Mouse (Mus musculus) liver, embryonic 16.5 days (tissue): ENCODE results near the gene Gm49416. TPM values are rescaled to one million over a fixed set of nuclear protein-coding genes. Genes with fewer than 3 reads are reported as not detected.

Source experiments
- ATAC-seq: fragments of 200-750 bp; cut with Nextera tagmentation; 2 replicates; pipeline ENCODE4 v1.8.0; 2017; ENCODE audit warnings: low read depth, mild to moderate bottlenecking, moderate number of reproducible peaks, moderate library complexity
- H3K27ac ChIP-seq: fragments of 300-500 bp; sonication (generic); 2 replicates; pipeline ENCODE4 v1.5.1; 2014; ENCODE audit warnings: mild to moderate bottlenecking, low read length
- H3K27me3 ChIP-seq: fragments of 300-500 bp; sonication (generic); 2 replicates; pipeline ENCODE4 v1.6.1; 2014; ENCODE audit warnings: low read depth, low read length, mixed read lengths; ENCODE audit not compliant: control insufficient read depth, insufficient read depth
- H3K36me3 ChIP-seq: fragments of 300-500 bp; sonication (generic); 2 replicates; pipeline ENCODE4 v1.6.1; 2014; ENCODE audit warnings: mild to moderate bottlenecking; ENCODE audit not compliant: control insufficient read depth, insufficient read depth
- H3K4me1 ChIP-seq: fragments of 300-500 bp; sonication (generic); 2 replicates; pipeline ENCODE4 v1.6.1; 2014; ENCODE audit warnings: low read depth, low read length, mixed read lengths; ENCODE audit not compliant: control insufficient read depth
- H3K4me2 ChIP-seq: fragments of 300-500 bp; sonication (generic); 2 replicates; pipeline ENCODE4 v1.6.1; 2014; ENCODE audit warnings: low read depth, low read length, mixed read lengths
- H3K4me3 ChIP-seq: fragments of 300-500 bp; sonication (generic); 2 replicates; pipeline ENCODE4 v1.5.1; 2014; ENCODE audit warnings: low read depth, mild to moderate bottlenecking, low read length
- H3K9ac ChIP-seq: fragments of 300-500 bp; sonication (generic); 2 replicates; pipeline ENCODE4 v1.6.1; 2014; ENCODE audit warnings: low read depth, low read length
- H3K9me3 ChIP-seq: fragments of 300-500 bp; sonication (generic); replicated peaks from 2 replicates; pipeline ENCODE4 v1.6.1; 2016; ENCODE audit warnings: low read length; ENCODE audit not compliant: control insufficient read depth
- WGBS: fragments of 180-500 bp; shearing (Covaris S2); extraction: QIAGEN DNeasy Blood & Tissue Kit; methylation state at CpG from one replicate; pipeline ENCODE4 v1.1.7; 2014; ENCODE audit not compliant: insufficient replicate concordance; 5-methylcytosine and 5-hydroxymethylcytosine counted together
- polyA plus RNA-seq: library from polyadenylated mRNA; unstranded; fragments of >200 nt; fragmentation: Nextera tagmentation; extraction: Ambion mirVana; gene quantifications from 2 replicates; pipeline ENCODE4 v1.2.1, GENCODE M21; 2015

Gm49416 gene
- polyA plus RNA-seq, 1 experiment from 2014 or later, result not detected

DNA sequence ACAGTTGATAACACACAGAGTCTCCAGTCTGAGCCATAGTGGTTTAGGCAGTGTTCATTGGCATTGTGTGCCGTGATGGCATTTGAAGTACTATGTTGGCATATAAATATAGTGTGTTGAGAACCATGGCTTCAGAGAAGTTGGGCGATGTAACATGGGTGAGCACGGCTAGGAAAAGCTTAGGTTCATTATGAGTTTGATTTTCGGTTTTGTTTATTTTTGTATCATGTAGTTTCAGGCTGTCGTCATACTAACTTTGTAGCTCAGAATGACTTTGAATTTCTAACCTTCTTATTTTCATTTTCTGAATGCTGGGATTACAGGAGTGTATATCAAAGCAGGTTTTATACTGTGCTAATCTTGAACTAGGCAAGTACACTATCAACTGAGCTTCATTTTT, 14.7 kb downstream of the Gm49416 start:
- peaks cover 43% of the 10 kb centered on the region for H3K36me3 ChIP-seq
- WGBS, result 83% methylated on average over 5 of the region's 5 CpGs
- no peak overlapping the region for H3K27ac ChIP-seq
- no peaks in the 10 kb centered on the region for H3K27me3 ChIP-seq
- H3K4me2 ChIP-seq, result no peak overlapping the region
- no peak for ATAC-seq
- no peak overlapping the region for H3K9ac ChIP-seq
- H3K4me1 ChIP-seq, result peaks cover 9% of the 10 kb centered on the region
- H3K9me3 ChIP-seq, result no peaks in the 10 kb centered on the region
- no peak overlapping the region for H3K4me3 ChIP-seq

- no peaks in the 10 kb centered on the region for H3K9me3 ChIP-seq
- no peak for ATAC-seq
- 81% methylated on average over 6 of the region's 6 CpGs for WGBS
- no peaks in the 10 kb centered on the region for H3K4me1 ChIP-seq
- H3K4me2 ChIP-seq, result no peak overlapping the region
- H3K9ac ChIP-seq, result no peak overlapping the region
- H3K27me3 ChIP-seq, result no peaks in the 10 kb centered on the region
- H3K27ac ChIP-seq, result no peak overlapping the region
- H3K4me3 ChIP-seq, result no peak overlapping the region
- H3K36me3 ChIP-seq, result peaks cover 82% of the 10 kb centered on the region
Measured at GRCm38 (mm10) chr19:8908531-8908930, 19.8 kb downstream of the Gm49416 start.

DNA sequence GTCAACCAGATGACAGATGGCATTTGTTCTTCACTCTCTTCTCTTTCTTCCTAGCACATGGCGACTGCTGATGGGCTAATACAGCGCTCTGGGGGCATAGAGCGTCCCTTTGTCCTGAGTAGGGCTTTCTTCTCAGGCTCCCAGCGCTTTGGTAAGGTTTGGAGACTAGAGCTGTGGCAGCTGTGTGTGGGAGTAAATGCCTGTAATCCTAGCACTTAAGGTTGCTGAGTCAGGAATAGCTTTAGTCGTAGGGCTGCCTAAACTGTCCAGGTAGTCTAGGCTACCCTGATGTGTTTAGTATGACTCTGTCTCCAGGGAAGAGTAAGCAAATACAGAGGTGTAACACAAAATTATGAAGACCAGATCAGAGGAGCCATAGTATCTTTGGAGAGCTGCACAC, 23.1 kb downstream of the Gm49416 start:
- H3K27ac ChIP-seq, result no peak overlapping the region
- 89% methylated on average over 5 of the region's 5 CpGs for WGBS
- no peaks in the 10 kb centered on the region for H3K9me3 ChIP-seq
- H3K4me3 ChIP-seq, result no peak overlapping the region
- H3K9ac ChIP-seq, result no peak overlapping the region
- ATAC-seq, result no peak
- H3K27me3 ChIP-seq, result no peaks in the 10 kb centered on the region
- peaks cover 91% of the 10 kb centered on the region for H3K36me3 ChIP-seq
- no peak overlapping the region for H3K4me2 ChIP-seq
- H3K4me1 ChIP-seq, result no peaks in the 10 kb centered on the region

DNA sequence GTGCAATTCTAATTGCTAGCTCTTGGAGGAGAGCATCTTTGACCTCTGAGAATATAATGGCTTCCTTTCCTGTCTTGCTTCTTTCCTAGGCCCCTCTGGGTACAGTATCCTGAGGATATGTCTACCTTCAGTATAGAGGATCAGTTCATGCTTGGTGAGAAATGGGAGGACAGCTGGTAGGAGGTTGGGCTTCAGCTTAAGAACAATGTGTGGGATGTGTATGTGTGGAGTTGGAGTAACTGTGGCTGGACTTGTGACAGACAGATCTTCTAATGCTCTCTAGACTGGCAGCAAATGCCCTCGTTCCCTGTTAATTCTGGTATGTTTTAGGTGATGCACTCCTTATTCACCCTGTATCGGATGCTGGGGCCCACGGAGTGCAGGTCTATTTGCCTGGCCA, 25.5 kb downstream of the Gm49416 start:
- no peak for ATAC-seq
- H3K9me3 ChIP-seq, result no peaks in the 10 kb centered on the region
- H3K36me3 ChIP-seq, result peaks cover 69% of the 10 kb centered on the region
- no peak overlapping the region for H3K27ac ChIP-seq
- no peak overlapping the region for H3K4me2 ChIP-seq
- no peak overlapping the region for H3K4me3 ChIP-seq
- WGBS, result 85% methylated on average over 3 of the region's 3 CpGs
- H3K9ac ChIP-seq, result no peak overlapping the region
- no peaks in the 10 kb centered on the region for H3K27me3 ChIP-seq
- H3K4me1 ChIP-seq, result no peaks in the 10 kb centered on the region

DNA sequence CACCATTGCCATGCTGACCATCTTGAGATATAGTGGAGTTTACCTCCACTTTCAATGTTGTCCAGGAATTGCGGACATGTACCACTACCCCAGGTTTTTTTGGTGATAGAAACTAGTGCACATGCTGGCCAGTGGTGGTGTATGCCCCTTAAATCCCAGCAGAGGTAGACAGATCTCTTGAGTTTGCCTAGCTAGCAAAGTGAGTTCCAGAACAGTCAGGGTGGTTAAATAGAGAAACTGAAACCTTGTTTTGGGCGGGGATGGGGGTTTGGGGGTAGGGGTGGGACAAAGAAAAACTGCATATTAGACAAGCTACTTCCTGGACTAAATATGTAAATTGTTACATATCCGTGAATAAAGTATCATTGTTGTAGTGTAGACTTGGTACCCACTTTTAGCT, 30.3 kb downstream of the Gm49416 start:
- no peak overlapping the region for H3K9ac ChIP-seq
- H3K4me1 ChIP-seq, result peaks cover 16% of the 10 kb centered on the region
- no peaks in the 10 kb centered on the region for H3K9me3 ChIP-seq
- H3K27me3 ChIP-seq, result no peaks in the 10 kb centered on the region
- no peak overlapping the region for H3K27ac ChIP-seq
- WGBS, result 78% methylated on average over 3 of the region's 3 CpGs
- H3K4me2 ChIP-seq, result no peak overlapping the region
- peaks cover 24% of the 10 kb centered on the region for H3K36me3 ChIP-seq
- no peak for ATAC-seq
- H3K4me3 ChIP-seq, result no peak overlapping the region

- H3K4me2 ChIP-seq, result peak overlapping the region; percentile 92
- no peaks in the 10 kb centered on the region for H3K9me3 ChIP-seq
- peaks cover 16% of the 10 kb centered on the region for H3K4me1 ChIP-seq
- no peak for ATAC-seq
- peak overlapping the region; percentile 87 for H3K4me3 ChIP-seq
- H3K27ac ChIP-seq, result peak overlapping the region; percentile 96
- H3K36me3 ChIP-seq, result peaks cover 17% of the 10 kb centered on the region
- 58% methylated on average over 6 of the region's 6 CpGs for WGBS
- H3K9ac ChIP-seq, result peak overlapping the region; percentile 90
- H3K27me3 ChIP-seq, result no peaks in the 10 kb centered on the region
Measured at GRCm38 (mm10) chr19:8919684-8920072, 31.0 kb downstream of the Gm49416 start.

GRCm38 (mm10) chr19:8920073-8920736, 31.5 kb downstream of the Gm49416 start, which contains the start of gene B3gat3:
Gene B3gat3, plus strand, starts transcription at chr19:8920374.
- peak within 1 kb of the TSS; percentile 92 for H3K4me2 ChIP-seq

GRCm38 (mm10) chr19:8920836-8921291, 32.1 kb downstream of the Gm49416 start:
- WGBS, result under 1% methylated on average over 6 of the region's 6 CpGs
- ATAC-seq, result no peak

More at GRCm38 (mm10) chr19:8920073-8920736, 31.5 kb downstream of the Gm49416 start, which contains the start of gene B3gat3:
- Histone ChIP-seq H3K36me3 (peaks cover 12% of the 10 kb centered on the region), H3K4me3 (peak within 1 kb of the TSS; percentile 87), H3K9ac (peak within 1 kb of the TSS; percentile 90), H3K27me3 (no peaks in the 10 kb centered on the region), H3K27ac (peak within 1 kb of the TSS; percentile 96), H3K4me1 (peaks cover 16% of the 10 kb centered on the region), H3K9me3 (no peaks in the 10 kb centered on the region)
- under 1% methylated on average over 48 of the region's 50 CpGs for WGBS
- peak; percentile 96 for ATAC-seq

GRCm38 (mm10) chr19:8921741-8922140, 33.0 kb downstream of the Gm49416 start:
- 73% methylated on average over 9 of the region's 9 CpGs for WGBS
- peak overlapping the region; percentile 90; the same call in 1 of the 2 replicates for H3K9ac ChIP-seq
- peak overlapping the region; percentile 87 for H3K4me3 ChIP-seq
- ATAC-seq, result no peak
- peaks cover 19% of the 10 kb centered on the region for H3K4me1 ChIP-seq
- no peaks in the 10 kb centered on the region for H3K9me3 ChIP-seq
- peak overlapping the region; percentile 92 for H3K4me2 ChIP-seq
- no peaks in the 10 kb centered on the region; the same call in 1 of the 2 replicates for H3K36me3 ChIP-seq
- H3K27me3 ChIP-seq, result no peaks in the 10 kb centered on the region
- peak overlapping the region; percentile 96; the same call in 1 of the 2 replicates for H3K27ac ChIP-seq

More at GRCm38 (mm10) chr19:8920836-8921291, 32.1 kb downstream of the Gm49416 start:
- peak overlapping the region; percentile 96 for H3K27ac ChIP-seq
- H3K27me3 ChIP-seq, result no peaks in the 10 kb centered on the region
- peak overlapping the region; percentile 87 for H3K4me3 ChIP-seq
- peaks cover 5% of the 10 kb centered on the region for H3K36me3 ChIP-seq
- H3K9ac ChIP-seq, result peak overlapping the region; percentile 90
- H3K4me2 ChIP-seq, result peak overlapping the region; percentile 92
- peaks cover 16% of the 10 kb centered on the region for H3K4me1 ChIP-seq
- H3K9me3 ChIP-seq, result no peaks in the 10 kb centered on the region
